Mouse (Mus musculus) adrenal gland, postnatal 25 days (tissue): Measurements from ENCODE around the gene Myo15. TPM values are rescaled to one million over a fixed set of nuclear protein-coding genes. Genes with fewer than 3 reads are reported as not detected.
"Not testable (repeated sequence)": the region's sequence is repeated elsewhere in the genome, so short reads cannot be mapped to it uniquely, and the experiment has no call there.

Experiments used
- DNase-seq: peaks from one replicate; pipeline ENCODE4 v3.0.0; 2021; ENCODE audit warnings: mixed read lengths
- total RNA-seq: library from RNA; stranded (reverse); gene quantifications from 2 replicates; pipeline ENCODE4 v1.2.3, GENCODE M21; 2021

Myo15 gene
- total RNA-seq, 1 experiment from 2014 or later, result 0.24 TPM

DNA sequence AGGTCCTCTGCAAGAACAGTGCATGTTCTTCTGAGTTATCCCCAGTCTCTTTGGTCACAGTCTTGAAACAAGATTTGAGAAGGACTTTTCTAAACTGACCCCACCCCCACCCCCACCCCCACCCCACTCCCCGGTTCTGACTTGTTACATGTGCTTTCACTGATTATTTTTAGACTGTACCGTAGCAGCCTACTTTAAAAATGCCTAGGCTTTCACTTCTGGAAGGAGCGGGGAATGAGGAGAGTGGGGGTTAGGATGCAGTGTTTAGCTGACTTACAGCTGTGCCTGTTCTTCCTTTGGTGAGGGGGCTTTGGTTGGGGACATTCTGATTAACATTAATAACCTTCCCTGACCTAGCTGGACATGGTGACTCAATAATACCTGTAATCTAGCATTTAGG, 79.0 kb downstream of the Myo15 start:
- no peak for DNase-seq

DNA sequence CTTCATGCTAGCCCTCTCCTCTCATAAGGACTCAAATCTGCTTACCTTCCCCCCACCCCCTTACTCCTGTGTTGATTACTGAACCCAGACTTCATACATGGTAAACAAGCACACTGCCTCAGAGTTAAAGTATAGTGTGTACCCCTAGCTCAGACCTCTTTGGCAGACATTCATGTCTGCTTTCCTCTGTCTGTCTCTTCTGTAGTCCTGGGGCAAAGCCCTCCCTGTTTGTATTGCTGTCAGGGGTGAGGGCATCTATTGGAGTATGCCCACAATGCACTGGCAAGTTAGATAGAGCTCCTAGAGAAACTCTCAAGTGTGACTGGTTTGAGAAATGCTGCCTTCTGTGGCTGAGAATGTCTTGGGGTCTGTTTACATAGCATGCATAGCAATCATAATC, 84.0 kb downstream of the Myo15 start:
- DNase-seq, result no peak

DNA sequence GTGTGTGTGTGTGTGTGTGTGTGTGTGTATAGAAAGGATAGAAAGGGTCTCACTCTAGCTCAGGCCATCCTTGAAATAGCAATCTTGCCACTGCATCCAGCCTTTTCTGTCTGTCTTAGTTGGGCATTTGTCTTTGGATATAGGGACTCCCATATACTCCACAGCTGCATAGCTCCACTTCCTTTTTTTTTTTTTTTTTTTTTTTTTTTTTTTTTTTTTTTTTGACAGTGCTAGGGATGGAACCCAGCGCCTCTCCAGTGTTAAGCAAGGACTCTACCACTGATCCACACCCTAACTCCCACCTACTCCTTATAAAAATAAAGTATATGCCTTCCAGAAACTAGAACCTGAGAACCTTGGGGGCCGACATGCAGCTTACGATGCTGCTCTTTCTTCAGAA, 88.5 kb downstream of the Myo15 start:
- no peak for DNase-seq

DNA sequence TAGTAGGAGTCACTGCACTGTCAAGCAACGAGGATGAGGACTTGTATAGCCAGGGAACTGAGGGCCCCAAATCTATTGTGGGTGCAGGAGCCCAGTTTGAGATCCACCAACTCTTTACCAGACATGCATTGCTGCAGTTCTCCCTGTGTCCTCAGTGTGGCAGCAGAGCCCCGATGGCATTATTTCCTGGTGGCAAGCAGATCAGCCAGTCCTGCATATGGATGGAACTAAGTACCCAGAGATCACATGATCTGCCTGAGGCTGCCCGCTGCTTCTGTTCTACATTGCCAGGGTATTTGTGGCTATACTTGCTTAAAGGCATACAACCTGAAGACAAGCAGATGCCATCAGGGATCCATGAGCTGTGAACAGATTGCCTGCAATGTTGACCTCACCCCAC, 90.2 kb downstream of the Myo15 start:
- DNase-seq, result peak; percentile 55

- not testable (repeated sequence) for DNase-seq
These were observed 104.9 kb downstream of the Myo15 start for GRCm38 (mm10) chr11:60574006-60574405.

Other genes starting within 250 kb of the Myo15 start
- gene Srebf1, start 246.8 kb upstream of the Myo15 start, total RNA-seq, result 125 and 160 TPM in 2 replicates
- 74.6 and 95.4 TPM in 2 replicates for gene Tom1l2, start 116.4 kb upstream of the Myo15 start, total RNA-seq
- 0.81 and 2.3 TPM in 2 replicates for gene Drc3, start 116.0 kb upstream of the Myo15 start, total RNA-seq
- 49.1 and 50.1 TPM in 2 replicates for gene Gid4, start 52.2 kb upstream of the Myo15 start, total RNA-seq
- gene Atpaf2, start 50.9 kb upstream of the Myo15 start, total RNA-seq, result 49.6 and 59.5 TPM in 2 replicates
- gene Drg2, start 14.7 kb upstream of the Myo15 start, total RNA-seq, result 68.9 and 70.1 TPM in 2 replicates
- 114 and 126 TPM in 2 replicates for gene Alkbh5, start 67.0 kb downstream of the Myo15 start, total RNA-seq
- gene Llgl1, start 230.4 kb downstream of the Myo15 start, total RNA-seq, result 25.6 and 28.6 TPM in 2 replicates